Mouse (Mus musculus): ENCODE results near the gene Ebf3. TPM values are rescaled to one million over a fixed set of nuclear protein-coding genes. Genes with fewer than 3 reads are reported as not detected.

Ebf3 gene
- polyA plus RNA-seq (2012; fragmentation: generic; extraction: Trizol) = 1.9 TPM

DNA sequence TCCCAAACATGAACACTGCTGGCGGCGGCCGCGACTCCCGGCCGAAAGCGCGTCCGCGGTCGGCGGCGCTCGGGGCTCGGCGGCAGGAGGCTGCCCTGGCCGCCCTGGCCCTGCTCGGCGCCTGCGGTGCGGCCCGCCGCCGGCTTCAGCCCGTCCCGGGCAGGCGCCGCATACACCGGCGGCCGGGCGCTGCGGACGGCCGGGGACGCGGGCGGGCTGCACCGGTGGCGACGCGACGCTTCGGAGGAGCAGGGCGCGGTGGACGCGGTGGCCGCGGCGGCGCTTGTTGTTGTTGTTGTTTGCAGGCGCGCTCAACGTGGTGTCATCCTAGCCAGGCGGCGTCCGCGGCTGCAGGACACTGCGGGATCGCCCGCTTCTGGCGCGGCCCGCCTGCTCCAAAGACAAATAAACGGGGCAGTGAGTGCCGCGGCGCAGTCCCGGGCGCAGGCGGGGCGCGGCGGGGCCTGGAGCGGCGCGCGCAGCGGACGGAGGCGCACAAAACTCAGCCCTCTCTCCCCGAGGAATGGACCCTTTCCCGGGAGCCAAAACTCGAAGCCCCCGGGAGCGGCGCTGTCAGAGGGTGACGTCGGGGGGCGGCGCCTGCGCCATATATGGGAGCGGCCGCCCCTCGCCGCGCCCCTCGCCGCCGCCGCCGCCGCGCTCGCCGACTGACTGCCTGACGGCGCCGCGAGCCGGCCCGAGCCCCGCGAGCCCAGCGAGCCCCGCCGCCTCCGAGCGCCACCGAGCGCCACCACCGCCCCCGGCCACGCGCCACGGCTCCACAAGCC lies at the start of gene Ebf3:
TSS of gene Ebf3 (minus strand) at position 542 of the 788 bp plus-strand sequence.
- Histone ChIP-seq H3K79me2 (ENCODE audit: control insufficient read depth, insufficient read depth) (peaks cover 18% of the 10 kb centered on the region), H3K36me3 (ENCODE audit: control insufficient read depth, insufficient read depth) (no peaks in the 10 kb centered on the region), H3K27me3 (ENCODE audit: control insufficient read depth, insufficient read depth, insufficient read length) (no peaks in the 10 kb centered on the region), H3K4me3 (peak within 1 kb of the TSS; percentile 42), H3K4me2 (ENCODE audit: low read depth) (peak within 1 kb of the TSS; percentile 95), H3ac (ENCODE audit: control insufficient read depth, insufficient read length) (peak within 1 kb of the TSS; percentile 96)
- peak; percentile 82 for TF ChIP-seq POLR2A (IDR thresholded peaks at IDR 0.05; ENCODE audit: insufficient read length, low read depth)
- no peak for TF ChIP-seq USF1 (IDR thresholded peaks at IDR 0.05; ENCODE audit: low read depth)
- no peak for TF ChIP-seq TCF3 (IDR thresholded peaks at IDR 0.05; ENCODE audit: insufficient read length, low read depth)
- peak; percentile 74 for TF ChIP-seq POLR2AphosphoS2 (IDR thresholded peaks at IDR 0.05; ENCODE audit: insufficient read length, low read depth)
- TF ChIP-seq SRF (IDR thresholded peaks at IDR 0.05; ENCODE audit: control insufficient read depth, insufficient read length, low read depth) = peak; percentile 96

DNA sequence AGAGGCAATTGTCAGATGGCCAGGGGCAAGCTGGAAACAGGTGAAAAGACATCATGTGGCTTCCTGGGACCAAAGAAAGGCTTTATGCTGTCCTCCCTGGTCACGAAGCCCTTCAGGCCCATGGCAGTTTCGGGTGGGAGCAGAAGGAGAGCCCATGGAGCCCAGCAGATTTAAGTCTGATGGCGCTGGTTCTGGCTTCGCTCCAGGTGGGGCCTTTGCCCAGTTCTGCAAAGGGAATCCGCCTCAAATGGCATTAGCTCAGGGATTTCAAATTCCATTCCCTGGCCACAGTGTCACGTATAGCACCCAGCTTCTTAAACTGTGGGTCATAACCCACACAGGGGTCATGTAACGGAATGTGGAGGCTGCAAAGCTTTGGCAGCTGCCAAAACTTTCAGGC lies 32.6 kb upstream of the Ebf3 start:
- no peaks in the 10 kb centered on the region for H3K79me2 ChIP-seq (ENCODE audit: control insufficient read depth, insufficient read depth)

DNA sequence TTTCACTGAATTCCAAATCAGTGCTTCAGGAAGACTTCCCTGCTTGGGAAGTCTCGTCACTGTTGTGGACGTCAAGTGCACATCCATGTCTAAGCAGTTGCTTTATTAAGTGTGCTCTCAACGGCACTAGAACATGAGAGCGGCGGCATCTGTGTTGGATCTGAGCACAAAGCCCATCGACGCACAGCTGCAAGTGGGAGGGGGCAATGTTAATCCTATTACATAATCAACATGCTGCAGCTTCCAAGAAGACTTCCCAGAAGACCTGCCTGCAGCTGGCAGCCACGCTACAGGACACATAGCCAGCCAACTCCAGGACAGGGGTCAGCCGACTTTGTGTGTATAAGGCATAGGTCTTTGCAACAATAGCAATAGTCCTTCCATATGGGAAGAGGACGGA lies 31.8 kb upstream of the Ebf3 start:
- Histone ChIP-seq H3K4me2 (ENCODE audit: low read depth) (no peak overlapping the region), H3K79me2 (ENCODE audit: control insufficient read depth, insufficient read depth) (no peaks in the 10 kb centered on the region), H3K4me3 (no peak overlapping the region), H3K27me3 (ENCODE audit: control insufficient read depth, insufficient read depth, insufficient read length) (no peaks in the 10 kb centered on the region), H3ac (ENCODE audit: control insufficient read depth, insufficient read length) (no peak overlapping the region), H3K36me3 (ENCODE audit: control insufficient read depth, insufficient read depth) (no peaks in the 10 kb centered on the region)
- no peak for TF ChIP-seq POLR2A (IDR thresholded peaks at IDR 0.05; ENCODE audit: insufficient read length, low read depth)
- TF ChIP-seq MYOD1 (IDR thresholded peaks at IDR 0.05; ENCODE audit: control insufficient read depth in 1 of 3, insufficient read length in 2 of 3, low read depth in 2 of 3) = peak in 1 of 3 experiments; percentile 47

More for the DNA sequence above, 32.6 kb upstream of the Ebf3 start:
- Histone ChIP-seq H3ac (ENCODE audit: control insufficient read depth, insufficient read length) (no peak overlapping the region), H3K27me3 (ENCODE audit: control insufficient read depth, insufficient read depth, insufficient read length) (no peaks in the 10 kb centered on the region), H3K4me2 (ENCODE audit: low read depth) (peak overlapping the region; percentile 38), H3K36me3 (ENCODE audit: control insufficient read depth, insufficient read depth) (no peaks in the 10 kb centered on the region), H3K4me3 (no peak overlapping the region)
- TF ChIP-seq TCF12 (IDR thresholded peaks at IDR 0.05; ENCODE audit: insufficient read depth, poor library complexity, severe bottlenecking) (no peak), MYOD1 (IDR thresholded peaks at IDR 0.05; ENCODE audit: control insufficient read depth in 1 of 3, insufficient read length in 2 of 3, low read depth in 2 of 3) (peak in 1 of 3 experiments; percentile 11)

DNA sequence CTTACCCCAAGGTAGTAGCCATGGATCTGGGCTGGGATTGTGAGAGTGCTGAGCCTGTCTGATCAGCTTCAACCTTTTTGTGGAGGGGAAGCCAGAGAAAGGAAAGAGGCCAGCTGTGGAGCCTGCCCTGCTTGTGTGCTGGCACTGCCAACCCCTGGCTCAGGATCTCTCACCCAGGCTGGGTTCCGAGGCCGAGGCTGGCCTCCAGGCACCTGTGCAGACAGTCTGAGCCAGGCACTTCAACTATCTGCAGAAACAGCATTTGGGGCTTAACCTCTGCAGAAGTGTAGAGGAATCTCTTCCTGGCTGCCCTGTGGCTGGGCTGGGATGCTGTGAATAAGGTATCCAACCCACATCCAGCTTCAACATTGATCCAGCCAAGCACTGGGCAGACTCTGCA lies 19.7 kb upstream of the Ebf3 start:
- peaks cover 11% of the 10 kb centered on the region for H3K27me3 ChIP-seq (ENCODE audit: control insufficient read depth, insufficient read depth, insufficient read length)
- no peak overlapping the region for H3ac ChIP-seq (ENCODE audit: control insufficient read depth, insufficient read length)
- H3K4me3 ChIP-seq = no peak overlapping the region
- H3K4me2 ChIP-seq (ENCODE audit: low read depth) = no peak overlapping the region
- TF ChIP-seq MYOD1 (IDR thresholded peaks at IDR 0.05; ENCODE audit: control insufficient read depth in 1 of 3, insufficient read length in 2 of 3, low read depth in 2 of 3) = no peak
- TF ChIP-seq REST (IDR thresholded peaks at IDR 0.05; ENCODE audit: insufficient read depth, insufficient read length) = no peak
- TF ChIP-seq POLR2AphosphoS2 (IDR thresholded peaks at IDR 0.05; ENCODE audit: insufficient read length, low read depth) = no peak
- no peak for TF ChIP-seq MAX (IDR thresholded peaks at IDR 0.05; ENCODE audit: low read depth)
- no peak for TF ChIP-seq USF1 (IDR thresholded peaks at IDR 0.05; ENCODE audit: low read depth)
- no peak for TF ChIP-seq POLR2A (IDR thresholded peaks at IDR 0.05; ENCODE audit: insufficient read length, low read depth)
- TF ChIP-seq E2F4 (IDR thresholded peaks at IDR 0.05; ENCODE audit: insufficient read depth) = no peak
- no peak for TF ChIP-seq TCF3 (IDR thresholded peaks at IDR 0.05; ENCODE audit: insufficient read length, low read depth)
- TF ChIP-seq TCF12 (IDR thresholded peaks at IDR 0.05; ENCODE audit: insufficient read depth, poor library complexity, severe bottlenecking) = no peak
- TF ChIP-seq MYOG (IDR thresholded peaks at IDR 0.05; ENCODE audit: control insufficient read depth in 1 of 3, insufficient read depth in 1 of 3, insufficient read length in 2 of 3, low read depth in 2 of 3) = no peak
- no peak for TF ChIP-seq SRF (IDR thresholded peaks at IDR 0.05; ENCODE audit: control insufficient read depth, insufficient read length, low read depth)
- no peaks in the 10 kb centered on the region for H3K79me2 ChIP-seq (ENCODE audit: control insufficient read depth, insufficient read depth)
- no peaks in the 10 kb centered on the region for H3K36me3 ChIP-seq (ENCODE audit: control insufficient read depth, insufficient read depth)

DNA sequence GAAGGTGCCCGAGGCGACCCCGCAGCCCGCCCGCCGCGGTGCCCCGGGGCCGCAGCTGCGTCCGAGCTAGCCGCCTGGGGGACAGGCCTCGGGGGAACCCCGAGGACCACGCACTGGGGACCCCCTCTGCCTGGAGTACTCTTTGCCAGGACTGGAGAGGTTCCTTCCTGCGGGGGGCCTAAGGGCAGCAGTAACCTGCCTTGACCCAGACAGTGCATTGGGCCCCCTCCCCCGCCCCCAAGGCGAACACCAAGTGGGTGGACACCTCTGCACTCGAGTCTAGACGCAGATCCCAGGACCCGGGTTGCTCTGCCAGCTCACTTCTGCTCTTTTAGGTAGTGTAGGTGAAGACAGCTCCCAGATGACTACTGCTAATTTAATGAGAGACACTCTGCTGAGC lies 8.7 kb upstream of the Ebf3 start:
- Histone ChIP-seq H3K27me3 (ENCODE audit: control insufficient read depth, insufficient read depth, insufficient read length) (peaks cover 35% of the 10 kb centered on the region), H3K79me2 (ENCODE audit: control insufficient read depth, insufficient read depth) (no peaks in the 10 kb centered on the region), H3K4me3 (no peak overlapping the region), H3K36me3 (ENCODE audit: control insufficient read depth, insufficient read depth) (no peaks in the 10 kb centered on the region), H3ac (ENCODE audit: control insufficient read depth, insufficient read length) (no peak overlapping the region), H3K4me2 (ENCODE audit: low read depth) (no peak overlapping the region)
- no peak for TF ChIP-seq POLR2AphosphoS2 (IDR thresholded peaks at IDR 0.05; ENCODE audit: insufficient read length, low read depth)
- TF ChIP-seq POLR2A (IDR thresholded peaks at IDR 0.05; ENCODE audit: insufficient read length, low read depth) = no peak
- no peak for TF ChIP-seq SRF (IDR thresholded peaks at IDR 0.05; ENCODE audit: control insufficient read depth, insufficient read length, low read depth)
- TF ChIP-seq MAX (IDR thresholded peaks at IDR 0.05; ENCODE audit: low read depth) = no peak

Measured in myocyte (in vitro differentiated cells).